Mouse (Mus musculus): ENCODE measurements at regions not wholly inside any gene's neighbourhood (a gene's known extent, or its start where the extent isn't known, plus 50 kb on each side); places are given as distances from the start of the nearest gene placed in this dataset.

- no peak for DNase-seq
These were observed 69.8 kb downstream of the Gm21750 start for GRCm38 (mm10) chr14:73730796-73731195.

GRCm38 (mm10) chr14:73732161-73732560, 71.1 kb downstream of the Gm21750 start:
- DNase-seq, result no peak

- DNase-seq, result no peak
These were observed 89.8 kb downstream of the Gm21750 start for GRCm38 (mm10) chr14:73750790-73751189.

- DNase-seq, result no peak
These were observed 99.0 kb downstream of the Gm21750 start for GRCm38 (mm10) chr14:73759986-73760385.

GRCm38 (mm10) chr14:73772964-73773363, 111.9 kb downstream of the Gm21750 start:
- no peak for DNase-seq

GRCm38 (mm10) chr14:73773810-73774209, 112.8 kb downstream of the Gm21750 start:
- DNase-seq, result no peak

GRCm38 (mm10) chr14:73776066-73776465, 115.0 kb downstream of the Gm21750 start:
- DNase-seq, result peak; percentile 21

- DNase-seq, result no peak
These were observed 146.1 kb downstream of the Gm21750 start for GRCm38 (mm10) chr14:73807169-73807568.

- DNase-seq, result peak; percentile 1
These were observed 177.9 kb downstream of the Gm21750 start for GRCm38 (mm10) chr14:73838890-73839289.

- DNase-seq, result no peak
These were observed 200.8 kb downstream of the Gm21750 start for GRCm38 (mm10) chr14:73861782-73862181.

GRCm38 (mm10) chr14:73874337-73874736, 213.3 kb downstream of the Gm21750 start:
- DNase-seq, result no peak

- DNase-seq, result no peak
These were observed 214.9 kb downstream of the Gm21750 start for GRCm38 (mm10) chr14:73875916-73876315.

GRCm38 (mm10) chr14:73878267-73878666, 217.2 kb downstream of the Gm21750 start:
- no peak for DNase-seq

- DNase-seq, result no peak
These were observed 217.9 kb downstream of the Gm21750 start for GRCm38 (mm10) chr14:73878866-73879419.

- no peak for DNase-seq
These were observed 230.4 kb downstream of the Gm21750 start for GRCm38 (mm10) chr14:73891451-73891850.

GRCm38 (mm10) chr14:73894844-73895243, 233.8 kb downstream of the Gm21750 start:
- DNase-seq, result no peak

- no peak for DNase-seq
These were observed 234.2 kb downstream of the Gm21750 start for GRCm38 (mm10) chr14:73895266-73895665.

- DNase-seq, result no peak
These were observed 238.1 kb downstream of the Gm21750 start for GRCm38 (mm10) chr14:73899078-73899477.

- no peak for DNase-seq
These were observed 241.2 kb downstream of the Gm21750 start for GRCm38 (mm10) chr14:73902085-73902713.

- no peak for DNase-seq
These were observed 252.9 kb downstream of the Gm21750 start for GRCm38 (mm10) chr14:73913756-73914448.

- DNase-seq, result no peak
These were observed 255.0 kb downstream of the Gm21750 start for GRCm38 (mm10) chr14:73915990-73916389.

- no peak for DNase-seq
These were observed 270.1 kb downstream of the Gm21750 start for GRCm38 (mm10) chr14:73931095-73931494.

- DNase-seq, result no peak
These were observed 286.3 kb downstream of the Gm21750 start for GRCm38 (mm10) chr14:73947316-73947715.

- no peak for DNase-seq
These were observed 291.5 kb downstream of the Gm21750 start for GRCm38 (mm10) chr14:73952511-73952910.

All from adrenal gland, adult 8-10 months (tissue).